Mouse (Mus musculus) ES-E14 (cell line): Measurements from ENCODE around the gene Kcnj10.

Experiments used
- CHD2 ChIP-seq: IDR thresholded peaks from 2 replicates; pipeline ENCODE4 v1.6.1; 2014; ENCODE audit warnings: mild to moderate bottlenecking, low read depth, low read length, inconsistent platforms
- HCFC1 ChIP-seq: IDR thresholded peaks from 2 replicates; pipeline ENCODE4 v1.6.1; 2012; ENCODE audit warnings: low read length, inconsistent platforms, borderline replicate concordance; ENCODE audit not compliant: insufficient read depth

- no peak for TF ChIP-seq CHD2
- TF ChIP-seq HCFC1, result no peak
These were observed 35.4 kb upstream of the Kcnj10 start for GRCm38 (mm10) chr1:172305635-172306034.
